Mouse (Mus musculus): ENCODE data around the gene Nsun2.
A peak's percentile ranks its signal among the peaks of the same experiment; 100 is the strongest.
"Not testable (repeated sequence)": the region's sequence is repeated elsewhere in the genome, so short reads cannot be mapped to it uniquely, and the experiment has no call there.

Nsun2 gene

GRCm38 (mm10) chr13:69594577-69595256, 61.2 kb downstream of the Nsun2 start:
- no peak for DNase-seq

GRCm38 (mm10) chr13:69595911-69596310, 62.4 kb downstream of the Nsun2 start:
- DNase-seq: no peak

GRCm38 (mm10) chr13:69596515-69596914, 63.0 kb downstream of the Nsun2 start:
- DNase-seq: no peak

GRCm38 (mm10) chr13:69598867-69599266, 65.3 kb downstream of the Nsun2 start:
- DNase-seq: no peak

GRCm38 (mm10) chr13:69600863-69601262, 67.3 kb downstream of the Nsun2 start:
- DNase-seq: not testable (repeated sequence)

- no peak for DNase-seq
Measured at GRCm38 (mm10) chr13:69601321-69601720, 67.8 kb downstream of the Nsun2 start.

- DNase-seq: no peak
Measured at GRCm38 (mm10) chr13:69604670-69605069, 71.1 kb downstream of the Nsun2 start.

GRCm38 (mm10) chr13:69608734-69609133, 75.2 kb downstream of the Nsun2 start:
- DNase-seq: no peak

- peak in 1 of 2 experiments; percentile 77 for DNase-seq
Measured at GRCm38 (mm10) chr13:69610751-69611397, 77.3 kb downstream of the Nsun2 start.

- peak; percentile 98 to 99 for DNase-seq
Measured at GRCm38 (mm10) chr13:69611398-69612174, 78.0 kb downstream of the Nsun2 start, which contains the start of gene Srd5a1. Gene Srd5a1 (minus strand): TSS chr13:69611442.

- no peak for DNase-seq
Measured at GRCm38 (mm10) chr13:69612175-69612544, 78.6 kb downstream of the Nsun2 start.

GRCm38 (mm10) chr13:69616716-69617115, 83.2 kb downstream of the Nsun2 start:
- DNase-seq: no peak

GRCm38 (mm10) chr13:69623843-69624242, 90.3 kb downstream of the Nsun2 start:
- no peak for DNase-seq

GRCm38 (mm10) chr13:69624510-69624909, 91.0 kb downstream of the Nsun2 start:
- no peak for DNase-seq

GRCm38 (mm10) chr13:69627941-69628340, 94.4 kb downstream of the Nsun2 start:
- no peak for DNase-seq

- DNase-seq: no peak
Measured at GRCm38 (mm10) chr13:69630576-69630975, 97.0 kb downstream of the Nsun2 start.

- no peak for DNase-seq
Measured at GRCm38 (mm10) chr13:69631111-69631510, 97.6 kb downstream of the Nsun2 start.

GRCm38 (mm10) chr13:69631659-69632058, 98.1 kb downstream of the Nsun2 start:
- DNase-seq: no peak

- DNase-seq: no peak
Measured at GRCm38 (mm10) chr13:69633551-69633950, 100.0 kb downstream of the Nsun2 start.

- no peak for DNase-seq
Measured at GRCm38 (mm10) chr13:69633988-69634387, 100.4 kb downstream of the Nsun2 start.

- DNase-seq: not testable (repeated sequence)
Measured at GRCm38 (mm10) chr13:69635836-69636235, 102.3 kb downstream of the Nsun2 start.

GRCm38 (mm10) chr13:69636375-69636774, 102.8 kb downstream of the Nsun2 start:
- DNase-seq: no peak

GRCm38 (mm10) chr13:69636816-69637215, 103.3 kb downstream of the Nsun2 start:
- DNase-seq: no peak

GRCm38 (mm10) chr13:69637657-69638056, 104.1 kb downstream of the Nsun2 start:
- no peak for DNase-seq
